Mouse (Mus musculus) urinary bladder, postnatal 4 days (tissue): ENCODE results near the gene Scyl2.
"Not testable (repeated sequence)": the region's sequence is repeated elsewhere in the genome, so short reads cannot be mapped to it uniquely, and the experiment has no call there.

ENCODE experiments used
- DNase-seq, 2 experiments: peaks; one replicate each; pipeline ENCODE4 v3.0.0; 2021 to 2022; ENCODE audit warnings: low spot score in 2 of 2

Scyl2 gene

GRCm38 (mm10) chr10:89686139-89686808 lies at the start of gene Scyl2:
Gene Scyl2, minus strand, starts transcription at chr10:89686285.
- peak; percentile 88 to 94 for DNase-seq

GRCm38 (mm10) chr10:89732001-89732794 lies 46.1 kb upstream of the Scyl2 start, which contains the start of gene Actr6:
Gene Actr6, minus strand, starts transcription at chr10:89732295.
- peak; percentile 84 to 92 for DNase-seq

- no peak for DNase-seq
These were observed 45.3 kb upstream of the Scyl2 start for GRCm38 (mm10) chr10:89731341-89731740.

- no peak for DNase-seq
These were observed 44.3 kb upstream of the Scyl2 start for GRCm38 (mm10) chr10:89730386-89730785.

- DNase-seq = no peak
These were observed 36.4 kb upstream of the Scyl2 start for GRCm38 (mm10) chr10:89722247-89723195.

GRCm38 (mm10) chr10:89720796-89721195 lies 34.7 kb upstream of the Scyl2 start:
- DNase-seq = no peak

- no peak for DNase-seq
These were observed 34.2 kb upstream of the Scyl2 start for GRCm38 (mm10) chr10:89720252-89720651.

- no peak for DNase-seq
These were observed 28.8 kb upstream of the Scyl2 start for GRCm38 (mm10) chr10:89714910-89715309.

- DNase-seq = no peak
These were observed 22.6 kb upstream of the Scyl2 start for GRCm38 (mm10) chr10:89708720-89709119.

GRCm38 (mm10) chr10:89707397-89707796 lies 21.3 kb upstream of the Scyl2 start:
- no peak for DNase-seq

- DNase-seq = no peak
These were observed 17.0 kb upstream of the Scyl2 start for GRCm38 (mm10) chr10:89703042-89703441.

GRCm38 (mm10) chr10:89697956-89698355 lies 11.9 kb upstream of the Scyl2 start:
- DNase-seq = no peak

GRCm38 (mm10) chr10:89696270-89696669 lies 10.2 kb upstream of the Scyl2 start:
- not testable (repeated sequence) for DNase-seq

- DNase-seq = no peak
These were observed 9.3 kb upstream of the Scyl2 start for GRCm38 (mm10) chr10:89695194-89695911.

GRCm38 (mm10) chr10:89690021-89690420 lies 3.9 kb upstream of the Scyl2 start:
- DNase-seq = no peak

GRCm38 (mm10) chr10:89687455-89687854 lies 1.4 kb upstream of the Scyl2 start:
- DNase-seq = no peak

GRCm38 (mm10) chr10:89685391-89686138 lies 520 bp downstream of the Scyl2 start:
- peak; percentile 18 to 60 for DNase-seq

GRCm38 (mm10) chr10:89682961-89683360 lies 3.1 kb downstream of the Scyl2 start:
- no peak for DNase-seq

- DNase-seq = no peak
These were observed 3.9 kb downstream of the Scyl2 start for GRCm38 (mm10) chr10:89682157-89682556.

- DNase-seq = no peak
These were observed 4.4 kb downstream of the Scyl2 start for GRCm38 (mm10) chr10:89681706-89682105.
